Mouse (Mus musculus) thymus, adult 18-20 months (tissue): Measurements from ENCODE around the gene Il6ra.

Experiments used
- DNase-seq, 2 experiments: peaks; one replicate each; pipeline ENCODE4 v3.0.0; 2022; ENCODE audit warnings: mixed read lengths in 2 of 2

Il6ra gene

GRCm38 (mm10) chr3:89912543-89913391, at the start of gene Il6ra:
TSS of gene Il6ra (minus strand) at chr3:89913196.
- peak; percentile 58 to 61 for DNase-seq

GRCm38 (mm10) chr3:89962059-89962750, 49.2 kb upstream of the Il6ra start:
- DNase-seq: peak in 1 of 2 experiments; percentile 20

GRCm38 (mm10) chr3:89961436-89961835, 48.4 kb upstream of the Il6ra start:
- peak in 1 of 2 experiments; percentile 17 for DNase-seq

GRCm38 (mm10) chr3:89960469-89960868, 47.5 kb upstream of the Il6ra start:
- peak; percentile 81 to 86 for DNase-seq

GRCm38 (mm10) chr3:89959435-89959834, 46.4 kb upstream of the Il6ra start:
- no peak for DNase-seq

- no peak for DNase-seq
Observed at GRCm38 (mm10) chr3:89957880-89958279, 44.9 kb upstream of the Il6ra start.

- DNase-seq: no peak
Observed at GRCm38 (mm10) chr3:89956177-89956971, 43.4 kb upstream of the Il6ra start.

GRCm38 (mm10) chr3:89953420-89953819, 40.4 kb upstream of the Il6ra start:
- DNase-seq: peak; percentile 46 to 64

GRCm38 (mm10) chr3:89948655-89949054, 35.7 kb upstream of the Il6ra start:
- no peak for DNase-seq

- DNase-seq: no peak
Observed at GRCm38 (mm10) chr3:89948021-89948420, 35.0 kb upstream of the Il6ra start.

GRCm38 (mm10) chr3:89945026-89945425, 32.0 kb upstream of the Il6ra start:
- DNase-seq: no peak

GRCm38 (mm10) chr3:89942894-89943293, 29.9 kb upstream of the Il6ra start:
- DNase-seq: no peak

GRCm38 (mm10) chr3:89936495-89936894, 23.5 kb upstream of the Il6ra start:
- no peak for DNase-seq

- DNase-seq: no peak
Observed at GRCm38 (mm10) chr3:89932925-89933324, 19.9 kb upstream of the Il6ra start.

GRCm38 (mm10) chr3:89928956-89929355, 16.0 kb upstream of the Il6ra start:
- no peak for DNase-seq

- DNase-seq: no peak
Observed at GRCm38 (mm10) chr3:89926440-89926839, 13.4 kb upstream of the Il6ra start.

GRCm38 (mm10) chr3:89920711-89921110, 7.7 kb upstream of the Il6ra start:
- no peak for DNase-seq

- no peak for DNase-seq
Observed at GRCm38 (mm10) chr3:89917408-89917807, 4.4 kb upstream of the Il6ra start.

- no peak for DNase-seq
Observed at GRCm38 (mm10) chr3:89916622-89917021, 3.6 kb upstream of the Il6ra start.

GRCm38 (mm10) chr3:89914700-89915099, 1.7 kb upstream of the Il6ra start:
- no peak for DNase-seq

GRCm38 (mm10) chr3:89912108-89912542, 871 bp downstream of the Il6ra start:
- DNase-seq: no peak

GRCm38 (mm10) chr3:89911207-89911606, 1.8 kb downstream of the Il6ra start:
- DNase-seq: peak in 1 of 2 experiments; percentile 22
